Mouse (Mus musculus) heart, postnatal 0 days (tissue): ENCODE data around the gene Ezh2.

Experiments
- CTCF ChIP-seq: IDR thresholded peaks from 2 replicates; pipeline ENCODE4 v1.5.1; 2016; ENCODE audit warnings: antibody characterized with exemption, control low read depth, low read depth
- EP300 ChIP-seq: IDR thresholded peaks from 2 replicates; pipeline ENCODE4 v1.6.1; 2016; ENCODE audit warnings: antibody characterized with exemption, low read depth

- TF ChIP-seq CTCF (no peak), EP300 (no peak)
Measured at GRCm38 (mm10) chr6:47494562-47494961, 100.6 kb downstream of the Ezh2 start.
